Mouse (Mus musculus) granulocyte monocyte progenitor cell, adult 5-6 weeks (primary cell): ENCODE measurements at regions not wholly inside any gene's neighbourhood (a gene's known extent, or its start where the extent isn't known, plus 50 kb on each side); places are given as distances from the start of the nearest gene placed in this dataset.

ENCODE experiments used
- ATAC-seq: replicated peaks from 2 replicates; pipeline ENCODE4 v1.8.0; 2016; ENCODE audit warnings: mild to moderate bottlenecking, moderate TSS enrichment, inconsistent platforms; ENCODE audit not compliant: poor library complexity, severe bottlenecking

GRCm38 (mm10) chr5:149338016-149338696, 73.4 kb upstream of the Medag start:
- no peak for ATAC-seq

GRCm38 (mm10) chr5:149338697-149339078, 72.9 kb upstream of the Medag start:
- no peak for ATAC-seq

GRCm38 (mm10) chr5:149340361-149340760, 71.2 kb upstream of the Medag start:
- ATAC-seq: no peak

GRCm38 (mm10) chr5:149341461-149341860, 70.1 kb upstream of the Medag start:
- ATAC-seq: no peak

- ATAC-seq: peak; percentile 37
Measured at GRCm38 (mm10) chr5:149343610-149344527, 67.7 kb upstream of the Medag start.

GRCm38 (mm10) chr5:149344528-149344855, 67.1 kb upstream of the Medag start:
- no peak for ATAC-seq

- ATAC-seq: no peak
Measured at GRCm38 (mm10) chr5:149345161-149345560, 66.4 kb upstream of the Medag start.

GRCm38 (mm10) chr5:149349685-149350084, 61.9 kb upstream of the Medag start:
- no peak for ATAC-seq

- ATAC-seq: 0 out of 2 replicates have a peak, but pooled peaks have one; percentile 21
Measured at GRCm38 (mm10) chr5:149353039-149353655, 58.4 kb upstream of the Medag start.

GRCm38 (mm10) chr5:149354448-149355115, 57.0 kb upstream of the Medag start:
- ATAC-seq: peak; percentile 57

- ATAC-seq: no peak
Measured at GRCm38 (mm10) chr5:149355131-149355530, 56.4 kb upstream of the Medag start.

GRCm38 (mm10) chr5:149356970-149357369, 54.6 kb upstream of the Medag start:
- no peak for ATAC-seq
